Mouse (Mus musculus): ENCODE data around the gene Dnmbp. TPM values are rescaled to one million over a fixed set of nuclear protein-coding genes. Genes with fewer than 3 reads are reported as not detected.

Dnmbp gene
- polyA plus RNA-seq, 1 experiment from 2014 or later: 7.2 TPM

DNA sequence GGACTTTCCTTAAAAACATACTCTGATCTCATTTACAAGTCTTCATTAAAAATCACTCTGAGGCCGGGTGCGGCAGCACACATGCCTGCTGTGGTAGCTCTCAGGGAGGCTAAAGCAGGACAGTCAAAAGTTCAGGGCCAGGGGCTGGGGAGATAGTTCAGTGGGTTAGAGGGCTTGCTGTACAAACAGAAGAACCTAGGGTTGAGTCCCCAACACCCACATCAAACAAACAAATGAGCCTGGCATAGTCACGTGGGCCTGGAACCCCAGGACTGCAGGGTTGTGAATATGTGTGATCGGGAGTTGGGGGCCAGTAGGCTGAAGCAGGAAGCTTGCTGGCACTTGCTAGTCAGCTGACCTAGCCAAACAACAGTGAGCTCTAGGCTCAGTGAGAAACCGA lies 44.0 kb downstream of the Dnmbp start:
- no peaks in the 10 kb centered on the region for H3K9me3 ChIP-seq (replicated peaks; ENCODE audit: control insufficient read depth, low read length)
- ATAC-seq (no peak), DNase-seq (ENCODE audit: low spot score) (no peak)
- H3K9ac ChIP-seq (ENCODE audit: low read length): no peak overlapping the region
- no peaks in the 10 kb centered on the region for H3K36me3 ChIP-seq (ENCODE audit: control insufficient read depth, insufficient read depth, low read length)
- no peaks in the 10 kb centered on the region for H3K27me3 ChIP-seq (replicated peaks; ENCODE audit: control insufficient read depth, insufficient read depth, low read length)
- WGBS: 89% methylated on average over 5 of the region's 5 CpGs
- no peak overlapping the region for H3K4me3 ChIP-seq (ENCODE audit: low read depth, low read length)
- H3K27ac ChIP-seq (ENCODE audit: low read depth, low read length): no peak overlapping the region
- H3K4me1 ChIP-seq (ENCODE audit: control insufficient read depth, insufficient read depth, low read length): no peaks in the 10 kb centered on the region
- no peak overlapping the region for H3K4me2 ChIP-seq (ENCODE audit: low read length)

DNA sequence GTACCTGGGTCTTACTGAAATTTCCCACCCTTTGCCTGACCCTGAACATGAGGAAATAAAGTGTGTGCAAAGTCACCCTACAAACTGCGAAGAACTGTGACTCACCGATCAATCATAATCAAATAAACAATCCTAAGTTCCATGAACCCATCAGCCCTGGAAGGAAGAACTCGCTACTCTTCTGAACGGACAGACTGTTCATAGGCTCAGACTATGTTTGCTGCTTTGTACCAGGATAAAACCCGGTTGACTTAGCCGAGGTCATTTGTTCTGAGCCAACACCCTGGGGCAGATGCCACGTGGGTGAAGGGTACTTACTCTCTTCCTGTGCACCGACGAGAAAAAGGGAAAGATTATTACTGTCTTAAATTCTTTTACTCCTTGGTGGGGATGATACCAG lies 45.2 kb downstream of the Dnmbp start:
- 77% methylated on average over 9 of the region's 9 CpGs for WGBS
- ATAC-seq: no peak

DNA sequence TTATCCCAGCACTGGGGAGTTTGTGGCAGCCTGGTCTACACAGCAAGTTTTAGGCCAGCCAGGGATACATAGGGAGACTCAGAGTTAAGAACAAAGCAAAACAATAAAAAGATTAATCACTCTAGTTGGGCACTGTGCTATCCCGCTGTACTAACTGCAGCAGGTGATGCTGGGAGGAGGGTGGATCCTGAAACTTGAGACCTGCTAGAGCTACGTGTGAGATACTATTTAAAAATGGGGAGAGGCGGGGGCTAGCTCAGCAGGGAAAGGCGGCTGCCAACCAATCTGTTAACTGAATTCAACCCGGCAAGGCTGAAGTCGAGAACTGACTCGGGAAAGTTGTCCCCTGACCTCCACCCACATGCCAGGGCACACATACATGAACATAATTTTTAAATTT lies 45.9 kb downstream of the Dnmbp start:
- WGBS: 8% methylated on average over 7 of the region's 7 CpGs
- ATAC-seq (no peak), DNase-seq (ENCODE audit: low spot score) (no peak)
- Histone ChIP-seq H3K27ac (ENCODE audit: low read depth, low read length) (no peak overlapping the region), H3K9ac (ENCODE audit: low read length) (no peak overlapping the region), H3K27me3 (replicated peaks; ENCODE audit: control insufficient read depth, insufficient read depth, low read length) (no peaks in the 10 kb centered on the region), H3K9me3 (replicated peaks; ENCODE audit: control insufficient read depth, low read length) (no peaks in the 10 kb centered on the region), H3K4me2 (ENCODE audit: low read length) (no peak overlapping the region), H3K4me1 (ENCODE audit: control insufficient read depth, insufficient read depth, low read length) (no peaks in the 10 kb centered on the region), H3K4me3 (ENCODE audit: low read depth, low read length) (no peak overlapping the region), H3K36me3 (ENCODE audit: control insufficient read depth, insufficient read depth, low read length) (no peaks in the 10 kb centered on the region)

More for the DNA sequence above, 45.2 kb downstream of the Dnmbp start:
- Histone ChIP-seq H3K27ac (ENCODE audit: low read depth, low read length) (no peak overlapping the region), H3K9me3 (replicated peaks; ENCODE audit: control insufficient read depth, low read length) (no peaks in the 10 kb centered on the region), H3K36me3 (ENCODE audit: control insufficient read depth, insufficient read depth, low read length) (no peaks in the 10 kb centered on the region), H3K4me2 (ENCODE audit: low read length) (no peak overlapping the region), H3K9ac (ENCODE audit: low read length) (no peak overlapping the region), H3K27me3 (replicated peaks; ENCODE audit: control insufficient read depth, insufficient read depth, low read length) (no peaks in the 10 kb centered on the region), H3K4me1 (ENCODE audit: control insufficient read depth, insufficient read depth, low read length) (no peaks in the 10 kb centered on the region), H3K4me3 (ENCODE audit: low read depth, low read length) (no peak overlapping the region)
- no peak for DNase-seq (ENCODE audit: low spot score)

DNA sequence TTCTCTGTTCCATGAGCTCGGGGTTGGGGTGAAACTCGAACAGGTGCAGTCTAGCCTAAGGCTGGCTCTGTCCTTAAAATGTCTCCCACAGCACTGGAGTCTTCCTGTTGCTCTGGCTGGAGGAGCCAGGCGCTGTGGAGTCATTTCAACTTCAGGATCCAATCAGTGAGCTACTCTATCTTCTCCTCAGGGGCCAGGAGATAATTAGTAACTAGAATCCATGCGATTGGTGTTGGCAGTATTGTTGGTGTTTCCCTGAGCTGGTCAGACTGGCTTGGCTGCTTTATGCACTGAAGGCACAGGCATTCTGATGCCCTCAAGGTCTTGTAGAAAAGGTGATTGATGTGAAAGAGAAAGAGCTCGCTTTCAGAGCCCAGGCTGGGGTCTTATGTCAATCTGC lies 49.5 kb downstream of the Dnmbp start:
- H3K27me3 ChIP-seq (replicated peaks; ENCODE audit: control insufficient read depth, insufficient read depth, low read length): no peaks in the 10 kb centered on the region
- H3K4me1 ChIP-seq (ENCODE audit: control insufficient read depth, insufficient read depth, low read length): no peaks in the 10 kb centered on the region
- no peaks in the 10 kb centered on the region for H3K36me3 ChIP-seq (ENCODE audit: control insufficient read depth, insufficient read depth, low read length)
- no peak overlapping the region for H3K4me2 ChIP-seq (ENCODE audit: low read length)
- H3K9me3 ChIP-seq (replicated peaks; ENCODE audit: control insufficient read depth, low read length): no peaks in the 10 kb centered on the region
- ATAC-seq (no peak), DNase-seq (ENCODE audit: low spot score) (no peak)
- H3K27ac ChIP-seq (ENCODE audit: low read depth, low read length): no peak overlapping the region
- WGBS: 72% methylated on average over 5 of the region's 5 CpGs
- H3K9ac ChIP-seq (ENCODE audit: low read length): no peak overlapping the region
- H3K4me3 ChIP-seq (ENCODE audit: low read depth, low read length): no peak overlapping the region

DNA sequence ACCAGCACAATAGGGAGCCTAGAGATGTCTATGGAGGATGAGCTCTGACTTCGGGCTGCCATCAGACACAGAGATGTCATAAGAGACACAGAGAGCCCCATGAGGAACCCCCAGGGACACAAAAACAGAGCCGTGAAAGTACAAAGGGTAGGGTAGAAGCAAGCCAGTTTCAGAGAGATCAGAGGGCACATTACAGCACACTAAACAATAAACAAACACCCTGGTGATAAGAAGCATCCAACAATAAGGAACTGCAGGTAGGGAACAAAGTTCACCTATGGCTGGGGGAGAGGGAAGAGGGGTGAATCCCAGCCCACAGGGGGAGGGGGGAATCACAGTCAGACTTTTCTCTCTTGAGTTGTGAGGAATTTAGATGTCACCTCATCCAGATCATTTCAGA lies 52.3 kb downstream of the Dnmbp start:
- peaks cover 6% of the 10 kb centered on the region for H3K4me1 ChIP-seq (ENCODE audit: control insufficient read depth, insufficient read depth, low read length)
- WGBS: 75% methylated on average over 2 of the region's 2 CpGs
- H3K27me3 ChIP-seq (replicated peaks; ENCODE audit: control insufficient read depth, insufficient read depth, low read length): no peaks in the 10 kb centered on the region
- H3K9me3 ChIP-seq (replicated peaks; ENCODE audit: control insufficient read depth, low read length): no peaks in the 10 kb centered on the region
- no peak overlapping the region for H3K27ac ChIP-seq (ENCODE audit: low read depth, low read length)
- no peaks in the 10 kb centered on the region for H3K36me3 ChIP-seq (ENCODE audit: control insufficient read depth, insufficient read depth, low read length)
- no peak overlapping the region for H3K4me3 ChIP-seq (ENCODE audit: low read depth, low read length)
- no peak overlapping the region for H3K9ac ChIP-seq (ENCODE audit: low read length)
- no peak for DNase-seq (ENCODE audit: low spot score)
- H3K4me2 ChIP-seq (ENCODE audit: low read length): no peak overlapping the region
- ATAC-seq: no peak

DNA sequence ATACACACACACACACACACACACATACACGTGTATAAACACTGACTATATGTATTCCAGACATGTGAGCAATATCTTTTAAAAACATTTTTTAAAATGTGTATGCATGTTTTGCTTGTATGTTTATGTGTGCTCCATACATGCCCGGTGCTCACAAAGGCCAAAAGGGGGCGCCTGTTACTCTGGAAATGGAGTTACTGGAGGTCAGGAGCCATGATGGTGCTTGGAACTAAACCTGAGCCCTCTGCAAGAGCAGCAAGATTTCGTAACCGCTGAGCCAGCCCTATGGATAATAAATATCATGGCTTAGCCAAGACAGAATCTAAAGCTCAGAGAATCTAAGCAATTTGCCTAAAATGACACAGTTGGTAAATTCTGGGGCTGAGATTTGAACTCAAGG lies 52.7 kb downstream of the Dnmbp start:
- Histone ChIP-seq H3K27me3 (replicated peaks; ENCODE audit: control insufficient read depth, insufficient read depth, low read length) (no peaks in the 10 kb centered on the region), H3K36me3 (ENCODE audit: control insufficient read depth, insufficient read depth, low read length) (no peaks in the 10 kb centered on the region), H3K9me3 (replicated peaks; ENCODE audit: control insufficient read depth, low read length) (no peaks in the 10 kb centered on the region), H3K4me2 (ENCODE audit: low read length) (no peak overlapping the region), H3K4me1 (ENCODE audit: control insufficient read depth, insufficient read depth, low read length) (peaks cover 7% of the 10 kb centered on the region), H3K27ac (ENCODE audit: low read depth, low read length) (no peak overlapping the region), H3K4me3 (ENCODE audit: low read depth, low read length) (no peak overlapping the region), H3K9ac (ENCODE audit: low read length) (no peak overlapping the region)
- ATAC-seq: no peak
- WGBS: 86% methylated on average over 5 of the region's 5 CpGs
- DNase-seq (ENCODE audit: low spot score): no peak

DNA sequence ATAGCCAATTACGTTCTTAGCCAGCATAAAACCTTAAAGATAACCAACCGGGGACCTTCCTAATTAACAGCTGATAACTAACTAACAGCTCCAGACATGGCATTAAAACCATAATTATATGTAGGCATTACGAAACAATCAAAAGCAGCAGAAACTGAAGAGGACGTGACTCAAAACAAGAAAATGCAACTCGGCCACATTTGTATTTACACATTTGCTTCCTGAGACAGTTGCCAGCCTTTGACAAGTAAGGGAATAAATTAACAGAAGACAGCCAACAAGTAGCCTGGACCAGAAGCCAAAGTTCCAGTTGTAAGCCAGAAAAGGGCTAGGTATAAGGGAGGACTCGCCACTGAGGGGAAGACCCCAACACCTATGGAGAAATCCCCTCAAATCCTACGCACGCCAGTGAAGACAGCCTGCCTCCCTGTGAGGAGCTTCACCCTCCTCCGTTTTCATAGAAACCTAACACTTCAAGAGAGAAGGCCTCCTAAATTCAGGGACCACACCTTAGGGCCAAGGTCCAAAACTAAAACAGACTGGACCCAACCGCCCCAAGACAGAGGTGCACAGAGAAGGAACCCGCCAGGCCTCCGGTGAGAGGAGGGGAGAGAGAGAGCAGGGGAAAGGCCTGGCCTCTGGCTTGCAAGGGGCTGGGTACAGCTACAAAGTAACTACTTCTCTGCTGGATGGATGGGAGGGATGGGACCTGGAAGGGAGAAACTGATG lies 53.5 kb downstream of the Dnmbp start:
- H3K36me3 ChIP-seq (ENCODE audit: control insufficient read depth, insufficient read depth, low read length): no peaks in the 10 kb centered on the region
- H3K4me2 ChIP-seq (ENCODE audit: low read length): no peak overlapping the region
- H3K27ac ChIP-seq (ENCODE audit: low read depth, low read length): no peak overlapping the region
- H3K4me3 ChIP-seq (ENCODE audit: low read depth, low read length): no peak overlapping the region
- peaks cover 7% of the 10 kb centered on the region for H3K4me1 ChIP-seq (ENCODE audit: control insufficient read depth, insufficient read depth, low read length)
- ATAC-seq: no peak
- H3K9me3 ChIP-seq (replicated peaks; ENCODE audit: control insufficient read depth, low read length): no peaks in the 10 kb centered on the region
- WGBS: 79% methylated on average over 12 of the region's 12 CpGs
- no peak for DNase-seq (ENCODE audit: low spot score)
- H3K27me3 ChIP-seq (replicated peaks; ENCODE audit: control insufficient read depth, insufficient read depth, low read length): no peaks in the 10 kb centered on the region
- H3K9ac ChIP-seq (ENCODE audit: low read length): no peak overlapping the region

DNA sequence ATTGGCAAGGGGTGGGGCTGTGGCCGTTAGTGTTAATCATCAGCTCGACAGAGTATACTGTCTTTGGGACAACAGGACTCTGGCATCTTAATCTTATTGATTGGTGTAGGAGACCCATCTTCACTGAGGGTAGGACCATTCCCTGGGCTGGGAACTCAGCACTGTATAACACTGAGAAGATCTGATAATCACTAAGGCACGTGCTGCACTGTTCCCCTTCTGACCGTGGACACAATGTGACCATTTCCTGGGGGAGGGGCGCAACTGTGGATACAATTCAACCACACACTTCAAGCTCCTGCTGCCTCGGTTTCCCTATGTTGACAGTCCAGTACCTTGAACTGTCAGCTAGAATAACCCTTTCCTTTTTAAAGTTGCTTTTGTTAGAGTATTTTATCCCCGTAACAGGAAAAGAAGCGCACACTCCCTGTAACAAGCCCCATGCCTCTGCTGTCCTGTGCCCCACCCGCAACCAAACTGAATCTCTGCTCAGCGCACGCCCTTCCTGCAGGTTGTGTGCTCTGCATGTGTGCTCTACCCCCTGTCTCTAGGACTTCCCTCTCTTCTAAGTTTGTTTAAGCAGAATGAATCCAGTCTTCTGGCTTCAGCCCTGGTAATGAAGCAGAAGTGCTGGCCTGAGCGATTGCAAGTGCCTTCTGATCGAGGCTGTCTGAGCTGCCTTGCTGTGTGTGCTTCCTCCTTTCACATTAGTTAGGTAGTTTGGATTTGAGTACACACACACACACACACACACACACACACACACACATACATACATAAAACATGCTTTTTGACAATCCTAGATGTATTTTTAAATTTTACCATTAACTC lies 55.1 kb downstream of the Dnmbp start:
- H3K36me3 ChIP-seq (ENCODE audit: control insufficient read depth, insufficient read depth, low read length): no peaks in the 10 kb centered on the region
- H3K27me3 ChIP-seq (replicated peaks; ENCODE audit: control insufficient read depth, insufficient read depth, low read length): no peaks in the 10 kb centered on the region
- H3K4me1 ChIP-seq (ENCODE audit: control insufficient read depth, insufficient read depth, low read length): peaks cover 9% of the 10 kb centered on the region
- WGBS: 79% methylated on average over 13 of the region's 13 CpGs
- no peak overlapping the region for H3K4me2 ChIP-seq (ENCODE audit: low read length)
- DNase-seq (ENCODE audit: low spot score): no peak
- ATAC-seq: no peak
- no peak overlapping the region for H3K27ac ChIP-seq (ENCODE audit: low read depth, low read length)
- no peaks in the 10 kb centered on the region for H3K9me3 ChIP-seq (replicated peaks; ENCODE audit: control insufficient read depth, low read length)
- H3K9ac ChIP-seq (ENCODE audit: low read length): no peak overlapping the region
- no peak overlapping the region for H3K4me3 ChIP-seq (ENCODE audit: low read depth, low read length)
